Mouse (Mus musculus) liver, postnatal 0 days (tissue): ENCODE measurements around the gene Nrsn1. TPM values are rescaled to one million over a fixed set of nuclear protein-coding genes. Genes with fewer than 3 reads are reported as not detected.

ENCODE experiments used
- ATAC-seq: fragments of 200-750 bp; cut with Nextera tagmentation; 2 replicates; pipeline ENCODE4 v1.8.0; 2017; ENCODE audit warnings: mild to moderate bottlenecking, moderate library complexity
- DNase-seq: peaks from one replicate; pipeline ENCODE4 v3.0.0-alpha.2; 2016
- H3K27ac ChIP-seq: fragments of 300-500 bp; sonication (generic); 2 replicates; pipeline ENCODE4 v1.5.1; 2014; ENCODE audit warnings: antibody characterized with exemption, moderate library complexity, mild to moderate bottlenecking, low read depth
- H3K27me3 ChIP-seq: fragments of 300-500 bp; sonication (generic); 2 replicates; pipeline ENCODE4 v1.6.1; 2014; ENCODE audit warnings: low read length, control low read depth, mixed read lengths; ENCODE audit not compliant: insufficient read depth
- H3K36me3 ChIP-seq: fragments of 300-500 bp; sonication (generic); replicated peaks from 2 replicates; pipeline ENCODE4 v1.6.1; 2014; ENCODE audit warnings: mild to moderate bottlenecking, control low read depth, low read length, moderate library complexity, mixed read lengths; ENCODE audit not compliant: insufficient read depth
- H3K4me1 ChIP-seq: fragments of 300-500 bp; sonication (generic); 2 replicates; pipeline ENCODE4 v1.6.1; 2014; ENCODE audit warnings: antibody characterized with exemption, mild to moderate bottlenecking, control low read depth; ENCODE audit not compliant: insufficient read depth
- H3K4me2 ChIP-seq: fragments of 300-500 bp; sonication (generic); 2 replicates; pipeline ENCODE4 v1.6.1; 2014; ENCODE audit warnings: low read depth, mild to moderate bottlenecking, low read length, moderate library complexity, mixed read lengths
- H3K4me3 ChIP-seq: fragments of 300-500 bp; sonication (generic); 2 replicates; pipeline ENCODE4 v1.5.1; 2014; ENCODE audit warnings: low read depth, low read length
- H3K9ac ChIP-seq: fragments of 300-500 bp; sonication (generic); replicated peaks from 2 replicates; pipeline ENCODE4 v1.6.1; 2014; ENCODE audit warnings: mild to moderate bottlenecking, moderate library complexity
- H3K9me3 ChIP-seq: fragments of 300-500 bp; sonication (generic); 2 replicates; pipeline ENCODE4 v1.6.1; 2016; ENCODE audit warnings: mild to moderate bottlenecking, control low read depth, low read length, mixed read lengths
- CTCF ChIP-seq: sonication (generic); IDR thresholded peaks from 2 replicates; pipeline ENCODE4 v1.5.1; 2016; ENCODE audit warnings: antibody characterized with exemption, low read depth
- EP300 ChIP-seq: IDR thresholded peaks from 2 replicates; pipeline ENCODE4 v1.6.1; 2016; ENCODE audit warnings: antibody characterized with exemption, low read depth, mild to moderate bottlenecking
- WGBS: fragments of 180-500 bp; shearing (Covaris S2); extraction: QIAGEN DNeasy Blood & Tissue Kit; methylation state at CpG from one replicate; pipeline ENCODE4 v1.1.7; 2014; ENCODE audit not compliant: insufficient replicate concordance; 5-methylcytosine and 5-hydroxymethylcytosine counted together
- polyA plus RNA-seq: library from polyadenylated mRNA; unstranded; fragments of >200 nt; fragmentation: Nextera tagmentation; extraction: Ambion mirVana; gene quantifications from 2 replicates; pipeline ENCODE4 v1.2.1, GENCODE M21; 2015

Nrsn1 gene
- polyA plus RNA-seq, 1 experiment from 2014 or later, result not detected

- no peak for TF ChIP-seq EP300
- no peak for TF ChIP-seq CTCF
- Histone ChIP-seq H3K27ac (no peak overlapping the region), H3K4me2 (no peak overlapping the region), H3K9ac (no peak overlapping the region), H3K36me3 (no peaks in the 10 kb centered on the region), H3K4me3 (no peak overlapping the region), H3K9me3 (no peaks in the 10 kb centered on the region), H3K4me1 (no peaks in the 10 kb centered on the region), H3K27me3 (no peaks in the 10 kb centered on the region)
- WGBS, result 58% methylated on average over 5 of the region's 5 CpGs
- ATAC-seq (no peak), DNase-seq (no peak)
Measured at GRCm38 (mm10) chr13:25220186-25220787, 50.0 kb downstream of the Nrsn1 start.

DNA sequence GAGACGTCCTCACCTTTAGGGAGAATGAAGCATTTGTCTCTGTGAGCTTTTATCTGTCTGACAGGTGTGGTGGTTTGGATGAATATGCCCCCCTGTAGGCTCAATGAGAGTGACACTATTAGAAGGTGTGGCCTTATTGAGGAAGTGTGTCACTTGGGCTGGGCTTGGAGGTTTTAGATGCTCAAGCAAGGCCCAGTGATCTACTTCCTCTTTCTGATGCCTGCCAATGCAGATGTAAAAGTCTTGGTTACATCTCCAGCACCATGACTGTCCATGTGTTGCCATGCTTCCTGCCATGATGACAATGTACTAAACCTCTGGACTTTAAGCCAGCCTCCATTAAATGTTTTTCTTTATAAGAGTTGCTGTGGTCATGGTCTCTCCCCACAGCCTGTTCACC lies 51.9 kb downstream of the Nrsn1 start:
- DNase-seq (no peak), ATAC-seq (no peak)
- no peaks in the 10 kb centered on the region for H3K9me3 ChIP-seq
- TF ChIP-seq EP300 (no peak), CTCF (no peak)
- no peak overlapping the region for H3K4me2 ChIP-seq
- H3K27me3 ChIP-seq, result no peaks in the 10 kb centered on the region
- no peak overlapping the region for H3K9ac ChIP-seq
- no peaks in the 10 kb centered on the region for H3K36me3 ChIP-seq
- WGBS, result 83% methylated on average over 1 of the region's 1 CpGs
- no peak overlapping the region for H3K4me3 ChIP-seq
- no peaks in the 10 kb centered on the region for H3K4me1 ChIP-seq
- no peak overlapping the region for H3K27ac ChIP-seq

- no peak for TF ChIP-seq CTCF
- no peak for TF ChIP-seq EP300
- WGBS, result 79% methylated on average over 5 of the region's 5 CpGs
- ATAC-seq (no peak), DNase-seq (no peak)
- Histone ChIP-seq H3K4me3 (no peak overlapping the region), H3K9me3 (no peaks in the 10 kb centered on the region), H3K36me3 (no peaks in the 10 kb centered on the region), H3K4me1 (no peaks in the 10 kb centered on the region), H3K9ac (no peak overlapping the region), H3K27ac (no peak overlapping the region), H3K4me2 (no peak overlapping the region), H3K27me3 (no peaks in the 10 kb centered on the region)
Measured at GRCm38 (mm10) chr13:25206950-25207349, 63.4 kb downstream of the Nrsn1 start.

Other genes starting within 250 kb of the Nrsn1 start
- 1.2 and 1.5 TPM in 2 replicates for gene Dcdc2a, start 214.5 kb downstream of the Nrsn1 start, polyA plus RNA-seq